Mouse (Mus musculus) lung, postnatal 0 days (tissue): ENCODE measurements around the gene Tktl1.

Source experiments
- CTCF ChIP-seq: IDR thresholded peaks from 2 replicates; pipeline ENCODE4 v1.5.1; 2016; ENCODE audit warnings: antibody characterized with exemption, mild to moderate bottlenecking
- EP300 ChIP-seq: IDR thresholded peaks from 2 replicates; pipeline ENCODE4 v1.6.1; 2016; ENCODE audit warnings: antibody characterized with exemption, mild to moderate bottlenecking, control low read depth

DNA sequence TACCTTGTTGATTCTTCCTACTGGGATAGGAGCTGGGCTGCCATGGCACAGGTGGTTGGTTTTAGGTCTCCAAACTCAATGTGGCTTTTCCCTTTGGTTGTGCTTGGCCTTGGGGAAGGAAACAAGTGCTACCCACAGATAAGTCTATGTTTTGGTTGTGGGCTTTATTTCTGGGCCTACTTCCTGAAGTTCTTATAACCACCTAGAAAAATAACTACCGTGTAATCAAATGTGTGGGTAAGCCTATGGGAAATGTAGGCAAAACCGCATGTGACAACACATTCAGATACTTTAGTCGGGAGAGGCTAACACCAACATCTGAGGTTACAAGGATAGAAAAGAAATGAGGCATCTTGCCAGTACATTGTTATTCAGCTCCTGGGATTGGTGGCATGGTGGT, 80.7 kb downstream of the Tktl1 start:
- no peak for TF ChIP-seq CTCF
- no peak for TF ChIP-seq EP300
